Mouse (Mus musculus) hematopoietic stem cell, adult 5-6 weeks (primary cell): ENCODE measurements around the gene Srcin1. TPM values are rescaled to one million over a fixed set of nuclear protein-coding genes. Genes with fewer than 3 reads are reported as not detected.

Source experiments
- ATAC-seq, 2 experiments: fragments of 125-278 bp in 1 of 2; replicated peaks in 1 of 2; 2 replicates each; pipeline ENCODE4 v1.8.0; 2016 to 2017; ENCODE audit warnings: inconsistent platforms in 2 of 2, mild to moderate bottlenecking in 2 of 2, moderate number of reproducible peaks in 2 of 2, low read depth in 1 of 2, moderate TSS enrichment in 1 of 2; ENCODE audit not compliant: low FRiP score in 2 of 2, poor library complexity in 2 of 2, severe bottlenecking in 2 of 2, insufficient read depth in 1 of 2, low TSS enrichment in 1 of 2
- total RNA-seq: library from RNA; stranded (forward); fragments of 172-1452, 232-1000 nt; gene quantifications from 2 replicates; pipeline ENCODE4 v1.2.3, GENCODE M21; 2017

Srcin1 gene
- total RNA-seq, 1 experiment from 2014 or later = not detected

DNA sequence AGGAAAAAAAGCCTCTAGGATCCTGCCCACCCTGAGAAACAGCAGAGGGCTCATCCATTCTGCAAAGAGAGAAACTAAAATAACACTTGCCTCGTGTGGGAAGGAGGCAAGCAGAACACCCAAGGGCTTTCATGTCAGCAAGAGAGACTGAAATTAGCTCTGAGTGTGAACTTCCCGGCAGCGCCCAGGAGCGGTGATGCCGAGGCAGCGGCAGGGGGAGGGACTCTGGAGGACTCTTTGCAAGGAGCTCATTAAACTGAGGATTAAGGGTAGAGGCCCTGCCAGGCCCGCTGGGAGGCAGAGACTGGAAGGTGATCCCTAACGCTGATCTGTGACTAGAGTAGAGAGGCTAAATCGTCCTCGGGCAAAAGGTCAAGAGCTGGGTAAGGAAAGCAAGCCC, 13.2 kb upstream of the Srcin1 start:
- ATAC-seq = no peak

- ATAC-seq = no peak
Measured at GRCm38 (mm10) chr11:97585932-97586331, 9.9 kb upstream of the Srcin1 start.

DNA sequence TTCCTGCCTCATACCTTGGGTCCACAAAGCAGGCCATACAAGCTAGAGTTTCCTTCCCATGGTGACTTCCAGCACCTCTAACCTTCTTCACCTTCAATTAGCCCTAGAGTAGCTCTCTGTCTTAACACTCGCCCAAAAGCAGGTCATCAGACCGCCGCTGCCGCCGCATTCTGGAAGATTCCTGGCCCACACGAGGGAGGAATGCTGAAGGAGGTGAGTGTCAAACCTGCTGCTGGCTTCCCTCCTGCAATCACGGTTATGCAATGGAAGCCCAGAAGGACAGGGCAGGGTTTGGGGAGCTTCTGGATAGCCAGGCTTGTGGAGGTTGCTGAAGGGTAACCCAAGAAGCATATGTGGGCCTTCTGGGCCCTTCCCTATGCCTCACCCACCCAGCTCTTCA, 8.5 kb upstream of the Srcin1 start:
- no peak for ATAC-seq

GRCm38 (mm10) chr11:97579088-97579857, 3.3 kb upstream of the Srcin1 start:
- ATAC-seq = no peak

DNA sequence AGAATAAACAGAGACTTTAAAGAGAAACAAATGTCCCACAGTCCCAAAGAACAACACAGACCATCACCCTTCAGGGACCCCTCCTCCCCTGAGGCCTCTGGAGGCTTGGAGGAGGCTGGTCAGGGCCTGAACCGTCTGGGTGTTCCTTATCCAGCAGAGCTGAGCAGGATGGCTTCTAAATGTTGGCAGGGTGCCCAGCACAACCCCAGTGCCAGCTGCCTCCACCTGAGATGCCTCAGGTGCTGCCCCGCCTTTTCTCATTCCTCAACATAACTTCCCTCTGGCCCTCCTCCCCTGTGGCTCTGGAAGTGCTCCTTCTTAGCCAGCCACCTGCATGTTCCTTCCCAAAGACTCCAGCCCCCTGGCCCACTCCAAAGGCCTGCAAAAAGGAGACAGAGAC, 2.3 kb upstream of the Srcin1 start:
- ATAC-seq = no peak

GRCm38 (mm10) chr11:97575638-97576037, 348 bp downstream of the Srcin1 start:
- ATAC-seq = peak; percentile 72 to 80

DNA sequence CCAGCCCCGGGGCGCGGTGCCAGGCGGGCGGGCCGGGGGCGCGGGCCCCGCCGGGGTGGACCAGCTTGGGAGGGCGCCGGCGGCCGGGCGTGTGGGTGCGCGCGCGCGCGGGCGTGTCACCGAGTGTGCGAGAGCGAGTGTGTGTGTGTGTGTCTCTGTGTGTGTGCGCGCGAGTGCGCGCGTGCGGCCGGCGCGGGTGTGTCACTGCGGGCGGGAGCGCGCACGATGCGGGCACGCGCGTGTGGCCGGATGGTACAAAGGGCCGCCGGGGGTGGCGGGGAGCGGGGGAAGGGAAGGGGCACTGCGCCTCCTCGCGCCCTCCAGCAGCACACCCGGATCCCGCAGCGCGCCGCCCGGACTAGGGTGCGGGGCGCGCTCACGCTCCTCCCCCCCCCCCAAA, 911 bp downstream of the Srcin1 start:
- no peak for ATAC-seq

DNA sequence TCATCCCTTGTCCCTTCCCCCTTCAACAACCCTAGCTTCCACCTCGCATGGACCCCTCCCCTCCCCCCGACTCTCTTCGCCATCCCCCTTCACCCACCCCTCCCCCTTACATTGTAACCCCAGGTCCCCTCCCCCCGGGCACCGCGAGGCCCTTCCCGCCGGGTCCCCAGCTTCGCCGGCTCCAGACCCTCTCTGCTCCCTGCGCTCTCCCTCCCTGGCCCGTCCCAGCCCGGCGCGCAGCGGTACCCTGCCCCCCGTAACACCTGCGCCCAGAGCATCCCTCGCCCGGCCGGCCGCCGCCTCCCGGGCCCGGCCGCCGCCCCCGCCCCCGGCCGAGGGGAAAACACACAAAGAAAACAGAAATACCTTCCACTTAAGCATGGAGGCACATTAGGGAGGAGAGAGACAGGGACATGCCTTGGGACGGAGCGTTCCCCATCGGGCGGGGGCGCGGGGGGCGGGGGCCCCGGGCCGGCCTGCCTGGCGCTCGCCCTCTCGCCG, 1.4 kb downstream of the Srcin1 start:
- ATAC-seq = no peak

DNA sequence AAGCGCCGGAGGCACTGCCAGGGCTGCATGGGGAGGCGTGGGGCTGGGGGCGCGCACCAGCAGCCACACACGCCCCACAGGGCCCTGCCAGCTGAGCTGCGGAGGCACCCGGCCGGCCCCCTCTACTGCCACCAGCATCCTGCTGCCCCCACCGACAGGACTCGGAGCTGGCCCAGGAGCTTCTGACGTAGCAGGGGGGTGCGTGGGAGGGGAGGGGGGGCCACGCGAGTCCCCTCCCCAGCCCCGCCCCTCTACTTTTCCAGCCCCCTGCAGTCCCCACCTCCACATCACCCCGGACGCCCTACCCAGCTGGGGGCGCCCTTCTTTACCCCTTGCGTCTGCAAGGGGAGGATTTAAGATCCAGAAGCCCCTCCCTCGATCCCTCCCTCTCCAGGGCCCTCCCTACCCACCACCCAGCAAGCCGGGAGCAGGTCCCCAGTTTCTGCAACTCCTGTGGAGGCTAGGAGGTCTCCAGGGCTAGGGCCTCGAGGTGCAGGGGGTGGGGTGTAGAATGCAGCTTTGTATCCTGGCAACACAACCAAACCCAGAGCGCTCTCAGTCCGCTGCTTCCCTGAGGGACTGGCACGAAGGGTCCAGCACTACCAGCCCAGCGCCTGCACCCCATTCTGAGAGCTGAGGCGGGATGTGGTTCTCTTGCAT, 2.0 kb downstream of the Srcin1 start:
- ATAC-seq = 0 out of 4 replicates have a peak, but pooled peaks of 1 of the 2 experiments have one; percentile 27

DNA sequence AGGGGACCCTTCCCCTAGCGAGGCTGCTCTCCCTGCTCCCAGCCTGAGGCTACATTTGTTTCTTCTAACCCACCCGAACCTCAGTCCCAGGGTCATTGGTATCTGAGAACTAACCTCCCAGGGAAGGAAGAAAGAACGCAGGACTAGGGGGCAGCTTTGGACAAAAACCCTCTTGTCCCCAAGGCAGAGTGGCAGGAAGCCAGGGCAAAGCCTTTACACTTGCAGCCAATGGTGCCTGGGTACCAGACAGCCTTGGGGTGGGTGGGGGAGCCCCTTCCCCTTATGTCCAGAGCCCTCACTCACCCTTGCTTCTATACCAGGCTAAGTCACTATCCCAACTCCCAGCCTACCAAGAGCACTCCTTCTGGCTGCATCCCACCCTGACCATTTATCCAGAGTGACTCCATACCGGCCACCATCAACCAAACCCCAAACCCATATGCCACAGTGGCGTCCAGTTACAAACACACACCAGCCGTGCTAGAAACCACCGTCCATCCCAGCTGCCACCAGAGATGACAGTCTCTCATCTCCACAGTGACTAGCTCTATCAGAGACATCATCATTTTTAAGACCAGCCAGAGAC, 3.0 kb downstream of the Srcin1 start:
- no peak for ATAC-seq

- no peak for ATAC-seq
Measured at GRCm38 (mm10) chr11:97572089-97572345, 4.0 kb downstream of the Srcin1 start.

DNA sequence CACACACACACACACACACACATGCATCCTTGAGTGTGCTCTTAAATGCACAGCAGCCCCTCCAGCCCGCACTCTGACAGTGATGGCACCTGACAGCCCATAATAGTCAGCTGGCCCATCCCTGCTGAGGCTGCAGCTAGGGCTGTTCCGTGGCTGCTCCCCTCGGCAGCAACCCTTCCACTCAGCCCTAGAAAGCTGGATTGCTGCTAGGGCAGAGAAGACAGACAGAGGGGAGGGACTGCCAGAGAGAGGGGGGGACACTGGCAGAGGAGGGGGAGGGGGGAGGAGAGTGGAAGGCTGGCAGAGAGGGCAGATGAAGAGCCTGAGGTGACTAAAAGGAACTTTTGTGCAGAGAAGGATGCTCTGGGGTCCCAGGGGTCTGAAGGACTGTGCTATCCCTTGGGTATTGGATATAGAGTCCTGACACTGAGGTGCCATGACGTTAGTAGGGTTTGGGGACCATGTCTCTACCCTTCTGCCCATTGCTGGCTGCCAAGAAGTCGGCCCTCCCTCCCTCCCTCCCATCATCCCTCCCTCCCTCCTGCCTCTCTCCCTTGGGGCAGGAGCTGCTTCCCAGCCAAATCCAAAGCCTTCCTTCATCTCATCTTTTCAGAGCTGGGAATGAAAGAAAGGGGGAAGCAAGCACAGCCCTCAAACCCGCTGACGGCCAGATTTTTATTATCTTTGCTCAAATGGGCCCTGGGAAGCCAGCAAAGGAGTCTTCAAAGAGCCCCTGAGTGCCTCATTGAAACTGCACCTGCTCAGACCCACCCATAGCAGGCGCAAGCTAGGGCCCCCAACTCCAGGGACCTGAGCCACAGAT, 4.5 kb downstream of the Srcin1 start:
- no peak for ATAC-seq

DNA sequence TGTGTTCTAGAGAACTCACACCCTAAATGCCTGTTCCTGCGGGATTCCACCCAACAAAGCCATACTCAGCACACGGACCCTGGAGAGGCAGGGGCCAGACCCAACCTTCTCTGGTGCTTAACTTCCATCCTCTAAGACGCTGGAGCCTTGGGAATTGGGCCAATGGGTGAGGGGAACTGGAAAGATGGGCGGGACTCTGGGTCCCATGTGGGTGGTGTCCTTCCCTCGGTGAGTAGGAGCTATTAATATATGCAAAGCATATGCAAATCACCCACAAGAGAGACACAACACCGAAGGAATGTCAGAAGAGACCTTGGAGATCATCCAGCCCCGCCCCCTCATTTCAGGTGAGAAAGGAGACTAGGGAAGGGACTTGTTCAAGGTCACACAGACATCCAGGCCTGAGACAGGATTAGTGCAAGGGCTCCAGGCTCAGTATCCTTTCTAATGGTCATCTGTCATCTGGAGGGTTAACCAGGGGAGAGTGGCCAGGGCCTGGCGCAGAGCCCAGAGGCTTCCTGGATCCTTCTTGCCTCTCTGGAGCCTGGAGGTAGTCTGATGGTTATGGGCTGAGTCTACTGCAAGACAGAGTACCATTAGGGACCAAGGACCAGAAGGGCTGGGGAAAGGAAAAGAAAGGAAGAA, 5.4 kb downstream of the Srcin1 start:
- ATAC-seq = no peak

- no peak for ATAC-seq
Measured at GRCm38 (mm10) chr11:97569806-97570205, 6.2 kb downstream of the Srcin1 start.

GRCm38 (mm10) chr11:97569301-97569724, 6.7 kb downstream of the Srcin1 start:
- ATAC-seq = no peak

- ATAC-seq = peak; percentile 86 to 89
Measured at GRCm38 (mm10) chr11:97568729-97569128, 7.3 kb downstream of the Srcin1 start.

- no peak for ATAC-seq
Measured at GRCm38 (mm10) chr11:97567480-97567879, 8.5 kb downstream of the Srcin1 start.
